14 mouse cellular contexts compared by ENCODE assay signal in genomic region chr14:60630981-60631380, GRCm38 (mm10).
"Had no signal": no experiment of that assay in that cellular context is flagged by ENCODE, and none has a peak within 500 bp of the region (broad histone marks: within the 10 kb centered on the region; RNA-seq: fewer than 3 reads in every experiment).

No protein-coding gene starts in this region.

- DNase-seq: gastrocnemius, adult 2 months; gastrocnemius, postnatal 10 days; gastrocnemius, postnatal 25 days; heart, adult 2 months; heart, postnatal 10 days; heart, postnatal 4 days; kidney, adult 18-20 months; kidney, adult 8-10 months; kidney, postnatal 10 days; kidney, postnatal 25 days; kidney, postnatal 4 days; liver; liver, embryonic 13.5 days; liver, postnatal 0 days had no signal
